Mouse (Mus musculus) ES-Bruce4 (cell line): ENCODE data around the gene Ech1. TPM values are rescaled to one million over a fixed set of nuclear protein-coding genes. Genes with fewer than 3 reads are reported as not detected.

Experiments
- H3K27ac ChIP-seq: 2 replicates; pipeline ENCODE4 v1.5.1; 2012; ENCODE audit warnings: low read length, inconsistent platforms; ENCODE audit not compliant: insufficient read depth
- H3K27me3 ChIP-seq: 2 replicates; pipeline ENCODE4 v1.6.1; 2012; ENCODE audit warnings: mild to moderate bottlenecking, low read length, inconsistent platforms; ENCODE audit not compliant: control insufficient read depth, poor library complexity, insufficient read depth, severe bottlenecking
- H3K36me3 ChIP-seq: 2 replicates; pipeline ENCODE4 v1.6.1; 2012; ENCODE audit warnings: inconsistent platforms, mild to moderate bottlenecking, low read length, moderate library complexity; ENCODE audit not compliant: control insufficient read depth, poor library complexity, insufficient read depth, severe bottlenecking
- H3K4me1 ChIP-seq: one replicate; pipeline ENCODE4 v1.8.1; 2011; ENCODE audit warnings: low read length; ENCODE audit not compliant: control insufficient read depth, insufficient read depth
- H3K4me3 ChIP-seq: 2 replicates; pipeline ENCODE4 v1.5.1; 2011; ENCODE audit warnings: low read depth, mild to moderate bottlenecking, low read length
- H3K9ac ChIP-seq: 2 replicates; pipeline ENCODE4 v1.6.1; 2012; ENCODE audit warnings: low read depth, mild to moderate bottlenecking, inconsistent platforms; ENCODE audit not compliant: poor library complexity, severe bottlenecking
- H3K9me3 ChIP-seq: replicated peaks from 2 replicates; pipeline ENCODE4 v1.6.1; 2012; ENCODE audit warnings: mild to moderate bottlenecking, low read length, inconsistent platforms; ENCODE audit not compliant: control insufficient read depth, poor library complexity, insufficient read depth, severe bottlenecking
- CTCF ChIP-seq: IDR thresholded peaks from one replicate; pipeline ENCODE4 v1.8.1; 2011; ENCODE audit warnings: low read depth, low read length
- EP300 ChIP-seq: IDR thresholded peaks from 2 replicates; pipeline ENCODE4 v1.6.1; 2011; ENCODE audit warnings: low read depth, low read length; ENCODE audit not compliant: insufficient read depth
- POLR2A ChIP-seq: IDR thresholded peaks from one replicate; pipeline ENCODE4 v1.8.1; 2011; ENCODE audit warnings: low read length; ENCODE audit not compliant: insufficient read depth
- polyA plus RNA-seq: library from polyadenylated mRNA; stranded (reverse); fragments of >200 nt; gene quantifications from 2 replicates; pipeline ENCODE4 v1.2.4, GENCODE M21; 2011; ENCODE audit warnings: low read depth; ENCODE audit not compliant: missing spikeins, insufficient read depth, insufficient read length

Gene Ech1
- polyA plus RNA-seq, 1 experiment, result 41.3 TPM

DNA sequence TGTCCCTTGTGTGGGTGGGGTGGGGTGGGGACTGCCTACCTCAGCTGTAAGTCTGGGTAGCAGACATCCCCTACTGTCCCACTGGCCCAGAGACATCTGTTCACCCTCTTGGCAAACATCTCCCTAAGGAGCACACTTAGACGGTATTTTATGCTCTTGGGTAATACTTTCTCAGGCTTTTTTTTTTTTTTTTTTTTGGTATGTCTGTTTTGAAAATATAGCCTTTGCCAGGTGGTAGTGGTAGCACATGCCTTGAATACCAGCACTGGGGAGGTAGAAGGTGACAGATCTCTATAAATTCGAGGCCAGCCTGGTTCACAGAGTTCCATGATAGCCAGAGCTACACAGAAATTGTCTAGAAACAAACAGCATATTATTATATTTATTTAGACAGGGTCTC is 1.1 kb upstream of the Ech1 start:
- peaks cover 32% of the 10 kb centered on the region for H3K36me3 ChIP-seq
- H3K4me3 ChIP-seq, result no peak overlapping the region
- no peaks in the 10 kb centered on the region for H3K27me3 ChIP-seq
- H3K4me1 ChIP-seq, result peaks cover 2% of the 10 kb centered on the region
- no peak overlapping the region for H3K9ac ChIP-seq
- TF ChIP-seq CTCF (no peak), POLR2A (no peak), EP300 (no peak)
- no peaks in the 10 kb centered on the region for H3K9me3 ChIP-seq
- 0 out of 2 replicates have a peak overlapping the region, but pooled peaks have one; percentile 95 for H3K27ac ChIP-seq

- Histone ChIP-seq H3K27me3 (no peaks in the 10 kb centered on the region), H3K4me3 (peak overlapping the region; percentile 70), H3K9me3 (no peaks in the 10 kb centered on the region), H3K36me3 (peaks cover 14% of the 10 kb centered on the region), H3K4me1 (peaks cover 2% of the 10 kb centered on the region), H3K27ac (peak overlapping the region; percentile 3; the same call in 1 of the 2 replicates), H3K9ac (peak overlapping the region; percentile 74)
- TF ChIP-seq POLR2A, result no peak
Observed at GRCm38 (mm10) chr7:28825686-28826401, 827 bp downstream of the Ech1 start.

DNA sequence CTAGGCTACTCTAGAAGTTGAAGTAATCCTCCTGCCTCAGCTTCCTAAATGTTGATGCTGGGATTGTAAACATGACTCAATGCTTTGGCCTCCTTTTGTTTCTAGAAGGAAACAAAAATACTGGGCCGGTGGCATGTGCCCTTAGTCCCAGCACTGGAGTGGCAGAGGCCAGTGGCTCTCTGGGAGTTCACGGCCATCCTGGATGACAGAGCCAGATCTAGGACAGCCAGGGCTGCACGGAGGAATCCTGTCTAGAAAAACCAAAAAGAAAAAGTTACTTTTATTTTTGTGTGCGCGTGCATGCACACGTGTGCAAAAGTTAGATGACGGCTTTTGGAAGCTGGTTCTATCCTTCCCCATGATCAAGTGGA is 1.4 kb downstream of the Ech1 start:
- Histone ChIP-seq H3K9ac (peak overlapping the region; percentile 74), H3K4me1 (peaks cover 2% of the 10 kb centered on the region), H3K36me3 (peaks cover 9% of the 10 kb centered on the region), H3K4me3 (no peak overlapping the region), H3K27ac (0 out of 2 replicates have a peak overlapping the region, but pooled peaks have one; percentile 3), H3K9me3 (no peaks in the 10 kb centered on the region), H3K27me3 (no peaks in the 10 kb centered on the region)
- TF ChIP-seq EP300 (no peak), CTCF (no peak), POLR2A (no peak)

- no peak overlapping the region for H3K27ac ChIP-seq
- no peaks in the 10 kb centered on the region for H3K27me3 ChIP-seq
- peaks cover 2% of the 10 kb centered on the region for H3K4me1 ChIP-seq
- TF ChIP-seq EP300 (no peak), CTCF (no peak), POLR2A (no peak)
- H3K9ac ChIP-seq, result no peak overlapping the region
- H3K9me3 ChIP-seq, result no peaks in the 10 kb centered on the region
- no peak overlapping the region for H3K4me3 ChIP-seq
- H3K36me3 ChIP-seq, result peaks cover under 1% of the 10 kb centered on the region
Observed at GRCm38 (mm10) chr7:28827338-28827737, 2.3 kb downstream of the Ech1 start.

GRCm38 (mm10) chr7:28829821-28830220 is 4.8 kb downstream of the Ech1 start:
- Histone ChIP-seq H3K9ac (no peak overlapping the region), H3K9me3 (no peaks in the 10 kb centered on the region), H3K4me3 (no peak overlapping the region), H3K4me1 (peaks cover 2% of the 10 kb centered on the region), H3K27ac (no peak overlapping the region), H3K27me3 (no peaks in the 10 kb centered on the region), H3K36me3 (no peaks in the 10 kb centered on the region; the same call in 1 of the 2 replicates)
- TF ChIP-seq POLR2A (no peak), CTCF (no peak), EP300 (no peak)

- Histone ChIP-seq H3K4me3 (no peak overlapping the region), H3K27ac (no peak overlapping the region), H3K9ac (no peak overlapping the region), H3K9me3 (no peaks in the 10 kb centered on the region), H3K36me3 (no peaks in the 10 kb centered on the region; the same call in 1 of the 2 replicates), H3K27me3 (no peaks in the 10 kb centered on the region), H3K4me1 (peaks cover 2% of the 10 kb centered on the region)
- TF ChIP-seq POLR2A, result no peak
- TF ChIP-seq CTCF, result no peak
- TF ChIP-seq EP300, result no peak
Observed at GRCm38 (mm10) chr7:28830981-28831380, 6.0 kb downstream of the Ech1 start.
